Mouse (Mus musculus) midbrain, embryonic 11.5 days (tissue): ENCODE measurements around the gene Deaf1. TPM values are rescaled to one million over a fixed set of nuclear protein-coding genes. Genes with fewer than 3 reads are reported as not detected.
"Not testable (repeated sequence)": the region's sequence is repeated elsewhere in the genome, so short reads cannot be mapped to it uniquely, and the experiment has no call there.

Source experiments
- ATAC-seq: fragments of 200-750 bp; cut with Nextera tagmentation; 2 replicates; pipeline ENCODE4 v1.8.0; 2017; ENCODE audit warnings: moderate TSS enrichment, moderate library complexity; ENCODE audit not compliant: low FRiP score
- DNase-seq: peaks from one replicate; pipeline ENCODE4 v3.0.0; 2015; ENCODE audit warnings: low spot score; ENCODE audit errors: missing footprints
- H3K27ac ChIP-seq: fragments of 300-500 bp; sonication (generic); 2 replicates; pipeline ENCODE4 v1.5.1; 2014; ENCODE audit warnings: low read depth, low read length
- H3K27me3 ChIP-seq: fragments of 300-500 bp; sonication (generic); 2 replicates; pipeline ENCODE4 v1.6.1; 2014; ENCODE audit warnings: mild to moderate bottlenecking, low read length, moderate library complexity, mixed read lengths; ENCODE audit not compliant: control insufficient read depth, insufficient read depth
- H3K36me3 ChIP-seq: fragments of 300-500 bp; sonication (generic); 2 replicates; pipeline ENCODE4 v1.6.1; 2014; ENCODE audit warnings: mild to moderate bottlenecking, low read length, moderate library complexity, mixed read lengths; ENCODE audit not compliant: control insufficient read depth, insufficient read depth
- H3K4me1 ChIP-seq: fragments of 300-500 bp; sonication (generic); 2 replicates; pipeline ENCODE4 v1.6.1; 2014; ENCODE audit warnings: low read length; ENCODE audit not compliant: control insufficient read depth, insufficient read depth
- H3K4me2 ChIP-seq: fragments of 300-500 bp; sonication (generic); 2 replicates; pipeline ENCODE4 v1.6.1; 2014; ENCODE audit warnings: mild to moderate bottlenecking, moderate library complexity
- H3K4me3 ChIP-seq: fragments of 300-500 bp; sonication (generic); 2 replicates; pipeline ENCODE4 v1.5.1; 2014; ENCODE audit warnings: low read depth, low read length
- H3K9ac ChIP-seq: fragments of 300-500 bp; sonication (generic); 2 replicates; pipeline ENCODE4 v1.6.1; 2014; ENCODE audit warnings: low read length
- H3K9me3 ChIP-seq: fragments of 300-500 bp; sonication (generic); 2 replicates; pipeline ENCODE4 v1.6.1; 2016; ENCODE audit warnings: low read length; ENCODE audit not compliant: control insufficient read depth
- WGBS: fragments of 180-500 bp; shearing (Covaris S2); extraction: QIAGEN DNeasy Blood & Tissue Kit; methylation state at CpG from one replicate; pipeline ENCODE4 v1.1.7; 2014; 5-methylcytosine and 5-hydroxymethylcytosine counted together
- polyA plus RNA-seq: library from polyadenylated mRNA; unstranded; fragments of >200 nt; fragmentation: Nextera tagmentation; extraction: Ambion mirVana; gene quantifications from 2 replicates; pipeline ENCODE4 v1.2.1, GENCODE M21; 2014

The Deaf1 gene
- polyA plus RNA-seq, 1 experiment from 2014 or later, result 66.9 TPM

DNA sequence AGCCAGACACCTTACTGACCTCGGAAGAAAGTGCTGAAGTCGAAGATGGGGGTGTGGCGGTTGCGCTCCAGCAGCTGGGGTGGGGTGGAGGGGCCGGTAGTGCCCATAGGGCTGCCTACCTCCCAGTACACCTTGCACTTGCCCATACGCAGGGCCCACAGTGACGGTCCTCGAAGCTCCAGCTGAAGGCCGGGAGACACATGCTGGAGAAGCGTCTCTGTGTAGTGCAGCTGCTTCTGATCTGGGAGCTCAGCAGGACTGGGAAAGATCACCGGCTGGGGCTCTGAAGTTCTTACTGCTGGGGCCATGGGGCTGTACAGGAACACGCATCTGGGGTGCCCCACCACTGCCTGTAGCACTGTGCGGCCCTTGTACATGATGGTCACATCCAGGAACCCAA lies 63.9 kb downstream of the Deaf1 start:
- Histone ChIP-seq H3K27ac (no peak overlapping the region), H3K4me1 (peaks cover 5% of the 10 kb centered on the region), H3K36me3 (peaks cover 40% of the 10 kb centered on the region), H3K9ac (no peak overlapping the region), H3K27me3 (no peaks in the 10 kb centered on the region), H3K4me3 (no peak overlapping the region), H3K4me2 (no peak overlapping the region), H3K9me3 (no peaks in the 10 kb centered on the region)
- DNase-seq (no peak), ATAC-seq (no peak)
- 93% methylated on average over 13 of the region's 13 CpGs for WGBS

- no peak overlapping the region for H3K4me3 ChIP-seq
- ATAC-seq, result no peak
- H3K4me1 ChIP-seq, result peaks cover 5% of the 10 kb centered on the region
- peaks cover 58% of the 10 kb centered on the region for H3K36me3 ChIP-seq
- 96% methylated on average over 3 of the region's 3 CpGs for WGBS
- DNase-seq, result no peak
- H3K27ac ChIP-seq, result no peak overlapping the region
- H3K27me3 ChIP-seq, result no peaks in the 10 kb centered on the region
- H3K9me3 ChIP-seq, result no peaks in the 10 kb centered on the region
- no peak overlapping the region for H3K9ac ChIP-seq
- H3K4me2 ChIP-seq, result no peak overlapping the region
Observed at GRCm38 (mm10) chr7:141261480-141261879, 66.0 kb downstream of the Deaf1 start.

- WGBS, result 95% methylated on average over 10 of the region's 10 CpGs
- H3K36me3 ChIP-seq, result peaks cover 55% of the 10 kb centered on the region
- no peak overlapping the region for H3K4me3 ChIP-seq
Observed at GRCm38 (mm10) chr7:141256159-141256558, 71.3 kb downstream of the Deaf1 start.

GRCm38 (mm10) chr7:141250486-141250885 lies 77.0 kb downstream of the Deaf1 start:
- not testable (repeated sequence) for H3K4me1 ChIP-seq, DNase-seq, ATAC-seq, H3K27ac ChIP-seq, H3K9ac ChIP-seq, H3K4me2 ChIP-seq, H3K9me3 ChIP-seq, H3K27me3 ChIP-seq, H3K4me3 ChIP-seq
- H3K36me3 ChIP-seq, result peaks cover 28% of the 10 kb centered on the region
- 92% methylated on average over 4 of the region's 4 CpGs for WGBS

More at GRCm38 (mm10) chr7:141256159-141256558, 71.3 kb downstream of the Deaf1 start:
- no peak for DNase-seq
- Histone ChIP-seq H3K4me1 (no peaks in the 10 kb centered on the region), H3K27ac (no peak overlapping the region), H3K9me3 (no peaks in the 10 kb centered on the region), H3K9ac (no peak overlapping the region), H3K27me3 (no peaks in the 10 kb centered on the region), H3K4me2 (no peak overlapping the region)
- ATAC-seq, result no peak

Other genes with a start within 250 kb of the Deaf1 start
- 0.82 and 0.84 TPM in 2 replicates for gene Pkp3, start 249.5 kb downstream of the Deaf1 start, polyA plus RNA-seq
- gene Sigirr, start 227.1 kb downstream of the Deaf1 start, polyA plus RNA-seq, result 1.2 and 1.8 TPM in 2 replicates
- 0.12 TPM in 1 of 2 replicates, not detected in the other for gene Ano9, start 209.9 kb downstream of the Deaf1 start, polyA plus RNA-seq
- gene Ptdss2, start 205.3 kb downstream of the Deaf1 start, polyA plus RNA-seq, result 68.6 and 70.7 TPM in 2 replicates
- 54.6 and 56.7 TPM in 2 replicates for gene Rnh1, start 154.8 kb downstream of the Deaf1 start, polyA plus RNA-seq
- gene Hras, start 133.7 kb downstream of the Deaf1 start, polyA plus RNA-seq, result 86.1 and 103 TPM in 2 replicates
- 7.5 and 8.8 TPM in 2 replicates for gene Lrrc56, start 133.5 kb downstream of the Deaf1 start, polyA plus RNA-seq
- 2.1 and 2.5 TPM in 2 replicates for gene Lmntd2, start 113.6 kb downstream of the Deaf1 start, polyA plus RNA-seq
- 33.5 and 38.3 TPM in 2 replicates for gene Rassf7, start 111.8 kb downstream of the Deaf1 start, polyA plus RNA-seq
- 59.6 and 78.3 TPM in 2 replicates for gene Phrf1, start 98.9 kb downstream of the Deaf1 start, polyA plus RNA-seq
- gene Irf7, start 61.2 kb downstream of the Deaf1 start, polyA plus RNA-seq, result 0.81 and 1.4 TPM in 2 replicates
- not detected in 2 replicates for gene Cdhr5, start 50.9 kb downstream of the Deaf1 start, polyA plus RNA-seq
- 1.1 TPM in 2 replicates for gene Sct, start 48.6 kb downstream of the Deaf1 start, polyA plus RNA-seq
- 0.14 and 0.17 TPM in 2 replicates for gene Drd4, start 35.7 kb downstream of the Deaf1 start, polyA plus RNA-seq
- gene Tmem80, start within 50 bp of the Deaf1 start, polyA plus RNA-seq, result 31.4 and 34.4 TPM in 2 replicates
- 0.97 and 1.3 TPM in 2 replicates for gene Eps8l2, start 11.2 kb upstream of the Deaf1 start, polyA plus RNA-seq
- gene Taldo1, start 64.5 kb upstream of the Deaf1 start, polyA plus RNA-seq, result 386 and 400 TPM in 2 replicates
- 34.0 and 36.1 TPM in 2 replicates for gene Gatd1, start 86.4 kb upstream of the Deaf1 start, polyA plus RNA-seq
- gene Cend1, start 101.8 kb upstream of the Deaf1 start, polyA plus RNA-seq, result 5.8 and 5.9 TPM in 2 replicates
- gene Slc25a22, start 110.2 kb upstream of the Deaf1 start, polyA plus RNA-seq, result 31.2 and 31.9 TPM in 2 replicates
- gene Pidd1, start 116.3 kb upstream of the Deaf1 start, polyA plus RNA-seq, result 7.4 and 7.8 TPM in 2 replicates
- gene Rplp2, start 119.7 kb upstream of the Deaf1 start, polyA plus RNA-seq, result 891 and 959 TPM in 2 replicates
- 12.7 and 14.0 TPM in 2 replicates for gene Pnpla2, start 127.5 kb upstream of the Deaf1 start, polyA plus RNA-seq
- gene Cracr2b, start 133.4 kb upstream of the Deaf1 start, polyA plus RNA-seq, result 2.7 and 5.3 TPM in 2 replicates
- 32.5 and 36.6 TPM in 2 replicates for gene Cd151, start 139.7 kb upstream of the Deaf1 start, polyA plus RNA-seq
- 63.5 and 74.2 TPM in 2 replicates for gene Polr2l, start 147.4 kb upstream of the Deaf1 start, polyA plus RNA-seq
- 26.9 and 28.6 TPM in 2 replicates for gene Tspan4, start 147.6 kb upstream of the Deaf1 start, polyA plus RNA-seq
- 23.3 and 26.4 TPM in 2 replicates for gene Chid1, start 212.2 kb upstream of the Deaf1 start, polyA plus RNA-seq
- 76.6 and 81.1 TPM in 2 replicates for gene Ap2a2, start 234.5 kb upstream of the Deaf1 start, polyA plus RNA-seq